Mouse (Mus musculus) myocyte (in vitro differentiated cells): ENCODE measurements around the gene Tcf7. TPM values are rescaled to one million over a fixed set of nuclear protein-coding genes. Genes with fewer than 3 reads are reported as not detected.

Experiments
- H3K27me3 ChIP-seq: one replicate; pipeline ENCODE4 v1.6.1; 2011; ENCODE audit not compliant: control insufficient read depth, insufficient read depth, insufficient read length
- H3K36me3 ChIP-seq: one replicate; pipeline ENCODE4 v1.6.1; 2011; ENCODE audit not compliant: control insufficient read depth, insufficient read depth
- H3K4me2 ChIP-seq: one replicate; pipeline ENCODE4 v1.6.1; 2011; ENCODE audit warnings: low read depth, control low read depth
- H3K4me3 ChIP-seq: one replicate; pipeline ENCODE4 v1.5.1; 2011; ENCODE audit warnings: mild to moderate bottlenecking, control low read depth, moderate library complexity
- H3K79me2 ChIP-seq: one replicate; pipeline ENCODE4 v1.6.1; 2011; ENCODE audit not compliant: control insufficient read depth, insufficient read depth
- H3ac ChIP-seq: one replicate; pipeline ENCODE4 v1.6.1; 2011; ENCODE audit not compliant: control insufficient read depth, insufficient read length
- CEBPB ChIP-seq: IDR thresholded peaks from 2 replicates; pipeline ENCODE4 v1.6.1; 2011; ENCODE audit warnings: mild to moderate bottlenecking, moderate library complexity; ENCODE audit not compliant: poor library complexity, insufficient read depth, severe bottlenecking
- E2F4 ChIP-seq: IDR thresholded peaks from one replicate; pipeline ENCODE4 v1.6.1; 2011; ENCODE audit warnings: mild to moderate bottlenecking, control low read depth, moderate library complexity; ENCODE audit not compliant: insufficient read depth
- MAX ChIP-seq: IDR thresholded peaks from one replicate; pipeline ENCODE4 v1.6.1; 2011; ENCODE audit warnings: low read depth, mild to moderate bottlenecking, control low read depth
- MYOD1 ChIP-seq, 3 experiments: IDR thresholded peaks; one replicate each; pipeline ENCODE4 v1.6.1; 2011; ENCODE audit warnings: control low read depth in 2 of 3, low read depth in 2 of 3, mild to moderate bottlenecking in 2 of 3, moderate library complexity in 1 of 3; ENCODE audit not compliant: insufficient read length in 2 of 3, control insufficient read depth in 1 of 3
- MYOG ChIP-seq, 3 experiments: IDR thresholded peaks; one replicate each; pipeline ENCODE4 v1.6.1; 2011; ENCODE audit warnings: control low read depth in 2 of 3, low read depth in 2 of 3, mild to moderate bottlenecking in 2 of 3; ENCODE audit not compliant: insufficient read length in 2 of 3, control insufficient read depth in 1 of 3, insufficient read depth in 1 of 3
- POLR2A ChIP-seq: IDR thresholded peaks from one replicate; pipeline ENCODE4 v1.6.1; 2011; ENCODE audit warnings: low read depth, mild to moderate bottlenecking, control low read depth, moderate library complexity; ENCODE audit not compliant: insufficient read length
- POLR2AphosphoS2 ChIP-seq: IDR thresholded peaks from one replicate; pipeline ENCODE4 v1.6.1; 2011; ENCODE audit warnings: low read depth, control low read depth; ENCODE audit not compliant: insufficient read length
- REST ChIP-seq: IDR thresholded peaks from one replicate; pipeline ENCODE4 v1.6.1; 2011; ENCODE audit warnings: mild to moderate bottlenecking, control low read depth, moderate library complexity; ENCODE audit not compliant: insufficient read depth, insufficient read length
- SRF ChIP-seq: IDR thresholded peaks from one replicate; pipeline ENCODE4 v1.6.1; 2011; ENCODE audit warnings: low read depth; ENCODE audit not compliant: control insufficient read depth, insufficient read length
- TCF12 ChIP-seq: IDR thresholded peaks from one replicate; pipeline ENCODE4 v1.6.1; 2011; ENCODE audit warnings: mild to moderate bottlenecking, control low read depth; ENCODE audit not compliant: poor library complexity, insufficient read depth, severe bottlenecking
- TCF3 ChIP-seq: IDR thresholded peaks from one replicate; pipeline ENCODE4 v1.6.1; 2011; ENCODE audit warnings: low read depth, control low read depth; ENCODE audit not compliant: insufficient read length
- USF1 ChIP-seq: IDR thresholded peaks from one replicate; pipeline ENCODE4 v1.6.1; 2011; ENCODE audit warnings: low read depth, mild to moderate bottlenecking, control low read depth, moderate library complexity
- polyA plus RNA-seq: library from polyadenylated mRNA; unstranded; fragments of >200 nt; fragmentation: generic; extraction: Trizol; gene quantifications from one replicate; pipeline ENCODE4 v1.2.1, GENCODE M21; 2012; ENCODE audit warnings: missing spikeins

Tcf7 gene
- polyA plus RNA-seq, 1 experiment = 17.3 TPM

GRCm38 (mm10) chr11:52260878-52261277 is 21.9 kb downstream of the Tcf7 start:
- no peaks in the 10 kb centered on the region for H3K27me3 ChIP-seq
- TF ChIP-seq MYOG (IDR thresholded peaks at IDR 0.05; ENCODE audit: control insufficient read depth in 1 of 3, insufficient read depth in 1 of 3, insufficient read length in 2 of 3, low read depth in 2 of 3) = no peak
- H3K79me2 ChIP-seq = peaks cover 3% of the 10 kb centered on the region
- H3K36me3 ChIP-seq = no peaks in the 10 kb centered on the region
- no peak overlapping the region for H3K4me2 ChIP-seq
- no peak overlapping the region for H3K4me3 ChIP-seq
- H3ac ChIP-seq = no peak overlapping the region

GRCm38 (mm10) chr11:52258711-52259110 is 24.1 kb downstream of the Tcf7 start:
- H3K27me3 ChIP-seq = no peaks in the 10 kb centered on the region
- H3K4me3 ChIP-seq = no peak overlapping the region
- peak in 1 of 3 experiments; percentile 5 for TF ChIP-seq MYOG (IDR thresholded peaks at IDR 0.05; ENCODE audit: control insufficient read depth in 1 of 3, insufficient read depth in 1 of 3, insufficient read length in 2 of 3, low read depth in 2 of 3)
- TF ChIP-seq MYOD1 (IDR thresholded peaks at IDR 0.05; ENCODE audit: control insufficient read depth in 1 of 3, insufficient read length in 2 of 3, low read depth in 2 of 3) = peak in 1 of 3 experiments; percentile 26
- no peak for TF ChIP-seq SRF
- no peak overlapping the region for H3ac ChIP-seq
- H3K4me2 ChIP-seq = no peak overlapping the region
- H3K79me2 ChIP-seq = no peaks in the 10 kb centered on the region
- peaks cover 6% of the 10 kb centered on the region for H3K36me3 ChIP-seq

GRCm38 (mm10) chr11:52257376-52257775 is 25.4 kb downstream of the Tcf7 start:
- no peaks in the 10 kb centered on the region for H3K27me3 ChIP-seq
- TF ChIP-seq POLR2AphosphoS2 (no peak), E2F4 (no peak), REST (no peak), MYOG (IDR thresholded peaks at IDR 0.05; ENCODE audit: control insufficient read depth in 1 of 3, insufficient read depth in 1 of 3, insufficient read length in 2 of 3, low read depth in 2 of 3) (peak in 1 of 3 experiments; percentile 57), MYOD1 (IDR thresholded peaks at IDR 0.05; ENCODE audit: control insufficient read depth in 1 of 3, insufficient read length in 2 of 3, low read depth in 2 of 3) (peak in 1 of 3 experiments; percentile 1), SRF (no peak), MAX (no peak)

GRCm38 (mm10) chr11:52255077-52255476 is 27.7 kb downstream of the Tcf7 start:
- Histone ChIP-seq H3K4me2 (no peak overlapping the region), H3ac (no peak overlapping the region), H3K4me3 (no peak overlapping the region), H3K36me3 (peaks cover 10% of the 10 kb centered on the region), H3K27me3 (no peaks in the 10 kb centered on the region), H3K79me2 (no peaks in the 10 kb centered on the region)
- TF ChIP-seq MYOD1 (IDR thresholded peaks at IDR 0.05; ENCODE audit: control insufficient read depth in 1 of 3, insufficient read length in 2 of 3, low read depth in 2 of 3) (no peak), POLR2AphosphoS2 (peak; percentile 23)

More at GRCm38 (mm10) chr11:52257376-52257775, 25.4 kb downstream of the Tcf7 start:
- H3ac ChIP-seq = no peak overlapping the region
- no peak overlapping the region for H3K4me2 ChIP-seq
- peaks cover 6% of the 10 kb centered on the region for H3K36me3 ChIP-seq
- no peaks in the 10 kb centered on the region for H3K79me2 ChIP-seq
- H3K4me3 ChIP-seq = no peak overlapping the region

- H3K79me2 ChIP-seq = no peaks in the 10 kb centered on the region
- TF ChIP-seq POLR2A (no peak), CEBPB (no peak), MAX (no peak), TCF12 (no peak), MYOD1 (IDR thresholded peaks at IDR 0.05; ENCODE audit: control insufficient read depth in 1 of 3, insufficient read length in 2 of 3, low read depth in 2 of 3) (no peak), POLR2AphosphoS2 (no peak), MYOG (IDR thresholded peaks at IDR 0.05; ENCODE audit: control insufficient read depth in 1 of 3, insufficient read depth in 1 of 3, insufficient read length in 2 of 3, low read depth in 2 of 3) (no peak), SRF (no peak), USF1 (no peak)
- no peak overlapping the region for H3K4me2 ChIP-seq
- H3K36me3 ChIP-seq = peaks cover 10% of the 10 kb centered on the region
- no peak overlapping the region for H3K4me3 ChIP-seq
- H3ac ChIP-seq = no peak overlapping the region
- H3K27me3 ChIP-seq = no peaks in the 10 kb centered on the region
Observed at GRCm38 (mm10) chr11:52253674-52254375, 29.0 kb downstream of the Tcf7 start.

GRCm38 (mm10) chr11:52252692-52253091 is 30.1 kb downstream of the Tcf7 start:
- no peak overlapping the region for H3K4me3 ChIP-seq
- H3ac ChIP-seq = no peak overlapping the region
- H3K79me2 ChIP-seq = no peaks in the 10 kb centered on the region
- peak overlapping the region; percentile 46 for H3K4me2 ChIP-seq
- H3K27me3 ChIP-seq = no peaks in the 10 kb centered on the region
- H3K36me3 ChIP-seq = peaks cover 10% of the 10 kb centered on the region
- TF ChIP-seq CEBPB = no peak
- no peak for TF ChIP-seq REST
- no peak for TF ChIP-seq TCF12
- no peak for TF ChIP-seq POLR2A
- TF ChIP-seq MAX = no peak
- peak; percentile 26 for TF ChIP-seq POLR2AphosphoS2
- no peak for TF ChIP-seq E2F4
- TF ChIP-seq TCF3 = no peak
- TF ChIP-seq MYOD1 (IDR thresholded peaks at IDR 0.05; ENCODE audit: control insufficient read depth in 1 of 3, insufficient read length in 2 of 3, low read depth in 2 of 3) = peak in 1 of 3 experiments; percentile 67
- peak in 2 of 3 experiments; percentile 34 to 70 for TF ChIP-seq MYOG (IDR thresholded peaks at IDR 0.05; ENCODE audit: control insufficient read depth in 1 of 3, insufficient read depth in 1 of 3, insufficient read length in 2 of 3, low read depth in 2 of 3)
- TF ChIP-seq SRF = no peak
- no peak for TF ChIP-seq USF1
